Mouse (Mus musculus) lung, postnatal 4 days (tissue): ENCODE data around the gene Tmprss13.

Experiments used
- DNase-seq, 2 experiments: peaks; one replicate each; pipeline ENCODE4 v3.0.0; 2021

The Tmprss13 gene

GRCm38 (mm10) chr9:45343066-45343465 lies 24.2 kb downstream of the Tmprss13 start:
- no peak for DNase-seq

- no peak for DNase-seq
Measured at GRCm38 (mm10) chr9:45345516-45345915, 26.6 kb downstream of the Tmprss13 start.

DNA sequence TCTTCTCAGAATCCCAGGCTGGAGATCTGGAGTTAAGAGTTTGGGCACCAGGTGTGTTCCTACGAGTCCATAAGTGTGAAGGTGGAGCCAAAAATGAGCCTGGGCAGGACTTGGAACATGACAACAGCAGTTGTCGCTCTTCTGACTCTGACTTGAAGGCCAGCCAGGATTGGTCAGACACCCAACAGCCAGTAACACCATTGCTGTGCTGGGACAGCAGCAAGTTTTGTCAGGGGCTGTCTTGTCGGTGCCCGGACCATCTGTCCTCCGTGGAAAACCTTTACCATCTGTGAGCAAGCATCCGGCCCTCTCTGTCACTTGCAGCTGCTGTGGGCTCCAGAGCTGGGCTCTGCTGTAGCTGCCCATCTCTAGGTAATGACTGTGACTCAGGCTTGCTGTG lies 27.4 kb downstream of the Tmprss13 start:
- no peak for DNase-seq

DNA sequence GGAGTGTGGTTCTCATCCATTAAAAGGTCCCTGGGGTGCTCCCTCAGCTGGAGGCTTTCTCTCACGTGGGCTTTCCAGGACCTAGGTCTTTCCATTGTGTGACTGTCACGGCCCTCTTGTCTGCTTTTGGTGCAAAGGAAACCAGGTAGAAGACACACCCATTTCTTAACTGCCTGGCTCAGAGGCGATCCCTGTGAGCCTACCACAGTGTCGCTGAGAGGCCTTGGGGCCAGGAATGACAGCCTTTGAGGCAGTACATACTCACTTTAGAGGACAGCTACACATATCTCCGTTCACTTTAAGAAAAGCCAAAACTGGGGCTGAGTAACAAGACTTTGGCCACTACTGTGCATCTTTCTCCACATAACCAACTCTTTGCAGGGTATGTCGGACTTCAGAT lies 29.7 kb downstream of the Tmprss13 start:
- DNase-seq: no peak

DNA sequence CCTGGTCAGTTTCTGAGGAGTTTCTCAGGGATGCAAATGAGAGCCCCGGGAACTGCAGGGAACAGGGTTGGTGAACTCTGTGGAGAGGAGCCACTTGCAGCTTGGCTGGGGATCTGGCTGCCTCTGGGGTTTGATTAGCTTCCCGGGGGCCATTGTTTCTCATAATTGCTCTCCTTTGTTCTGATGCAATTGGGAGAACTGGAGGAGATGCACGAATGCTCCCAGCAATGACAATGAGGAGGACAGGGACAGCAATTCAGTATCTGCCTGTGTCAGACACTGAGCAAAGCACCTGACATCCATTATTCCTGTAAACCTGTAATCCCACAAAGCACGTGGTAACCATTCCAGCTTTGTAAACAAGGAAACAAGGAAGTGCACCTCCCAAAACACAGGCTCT lies 30.3 kb downstream of the Tmprss13 start:
- DNase-seq: no peak

DNA sequence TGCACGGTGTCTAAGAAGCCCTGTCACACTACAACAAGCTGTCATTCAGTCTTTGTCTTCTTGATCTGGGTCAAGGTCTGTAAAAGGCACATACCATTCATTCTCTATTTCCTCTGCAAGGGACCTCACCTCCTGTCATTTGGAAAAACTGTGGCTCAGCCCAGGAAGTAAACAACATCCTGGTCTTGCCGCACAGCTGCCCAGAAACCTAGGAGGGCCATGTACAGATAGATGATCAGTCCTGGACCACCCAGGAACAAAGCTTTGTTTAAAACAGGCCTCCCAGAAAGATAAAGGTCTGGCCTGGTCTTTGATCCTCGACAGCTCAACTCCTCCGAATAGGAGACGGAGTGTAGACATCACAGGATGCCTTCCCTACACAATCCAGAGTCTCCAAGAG lies 31.0 kb downstream of the Tmprss13 start:
- no peak for DNase-seq

- DNase-seq: no peak
Measured at GRCm38 (mm10) chr9:45355192-45355591, 36.3 kb downstream of the Tmprss13 start.

DNA sequence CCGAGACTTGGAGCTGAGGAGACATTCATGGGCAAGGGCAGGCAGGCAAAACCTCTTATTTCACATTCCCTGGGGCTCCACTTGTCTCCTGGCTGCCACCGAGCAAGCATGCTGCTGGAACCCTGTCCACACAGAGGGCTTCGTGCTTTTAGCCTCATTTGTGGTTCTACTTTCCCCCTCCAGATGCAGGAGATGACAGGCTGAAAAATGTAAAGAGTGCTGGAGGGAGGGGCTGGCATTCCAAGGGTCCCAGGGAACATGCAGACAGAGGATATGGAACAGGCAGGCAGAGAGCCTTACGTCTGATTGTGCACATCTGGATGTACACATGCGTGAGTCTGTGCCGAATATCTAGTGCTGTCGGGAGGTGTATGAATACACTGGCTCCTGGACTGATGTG lies 39.5 kb downstream of the Tmprss13 start:
- DNase-seq: no peak

DNA sequence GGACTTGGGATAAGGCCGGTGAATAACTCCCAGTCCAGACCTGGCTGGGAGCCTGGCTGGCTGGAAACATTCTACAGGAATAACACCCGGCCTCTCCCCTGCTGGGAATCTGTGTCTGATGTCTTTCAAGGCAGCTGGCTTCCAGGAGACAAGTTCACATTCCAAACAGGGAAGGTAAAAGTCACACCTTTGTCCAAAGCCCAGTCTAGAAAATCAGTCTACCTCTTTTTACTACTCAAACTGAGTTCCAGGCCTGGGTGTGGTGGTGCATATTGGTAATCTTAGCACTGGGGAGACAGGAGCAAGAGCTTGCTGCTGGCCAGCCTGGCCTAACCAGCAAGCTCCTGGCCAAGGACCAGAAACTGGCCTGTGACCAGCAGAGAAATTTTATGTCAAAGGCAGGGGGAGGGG lies 43.2 kb downstream of the Tmprss13 start:
- DNase-seq: no peak

GRCm38 (mm10) chr9:45363639-45364214 lies 44.8 kb downstream of the Tmprss13 start:
- DNase-seq: no peak

- DNase-seq: no peak
Measured at GRCm38 (mm10) chr9:45367716-45368115, 48.8 kb downstream of the Tmprss13 start.

- no peak for DNase-seq
Measured at GRCm38 (mm10) chr9:45368341-45368901, 49.5 kb downstream of the Tmprss13 start.

- DNase-seq: peak; percentile 45 to 46
Measured at GRCm38 (mm10) chr9:45370117-45370561, 51.2 kb downstream of the Tmprss13 start, which contains the start of gene Fxyd6. Gene Fxyd6 (plus strand): TSS chr9:45370185.

DNA sequence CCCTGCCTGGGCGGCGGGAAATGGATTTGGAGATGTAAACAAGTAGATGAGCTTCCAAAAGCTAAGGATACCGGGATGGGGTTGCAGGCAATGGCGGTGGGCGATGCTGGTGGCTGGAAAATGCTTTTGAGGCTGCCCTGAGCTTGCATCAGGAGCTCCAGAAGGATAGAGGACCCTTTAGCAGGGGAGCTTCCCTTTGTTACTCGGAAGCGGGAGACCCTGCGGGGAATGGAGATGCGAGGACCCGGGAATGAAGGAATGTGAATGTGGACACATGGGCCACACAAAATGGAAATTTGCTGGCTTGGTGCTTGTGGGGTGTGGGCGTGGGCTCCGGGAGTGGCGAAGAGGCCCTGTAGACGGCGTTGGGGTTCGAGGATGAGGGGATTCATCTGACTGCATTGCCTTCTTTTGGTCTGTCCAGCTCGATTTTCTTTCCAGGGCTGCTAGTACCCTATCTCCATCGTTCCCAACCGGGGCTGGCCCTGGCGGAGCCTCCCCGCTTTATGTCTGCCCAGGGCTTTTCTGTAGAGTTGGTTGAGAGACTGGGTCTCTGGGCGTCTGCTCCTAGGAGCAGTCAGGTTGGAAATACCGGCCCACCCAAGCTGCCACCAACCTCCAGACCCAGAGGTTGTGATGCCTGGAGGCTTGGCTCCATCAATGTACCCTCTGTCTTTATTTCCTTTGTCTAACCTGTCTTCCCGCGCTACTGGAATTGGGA lies 51.9 kb downstream of the Tmprss13 start:
- no peak for DNase-seq

GRCm38 (mm10) chr9:45371337-45371707 lies 52.4 kb downstream of the Tmprss13 start:
- no peak for DNase-seq

DNA sequence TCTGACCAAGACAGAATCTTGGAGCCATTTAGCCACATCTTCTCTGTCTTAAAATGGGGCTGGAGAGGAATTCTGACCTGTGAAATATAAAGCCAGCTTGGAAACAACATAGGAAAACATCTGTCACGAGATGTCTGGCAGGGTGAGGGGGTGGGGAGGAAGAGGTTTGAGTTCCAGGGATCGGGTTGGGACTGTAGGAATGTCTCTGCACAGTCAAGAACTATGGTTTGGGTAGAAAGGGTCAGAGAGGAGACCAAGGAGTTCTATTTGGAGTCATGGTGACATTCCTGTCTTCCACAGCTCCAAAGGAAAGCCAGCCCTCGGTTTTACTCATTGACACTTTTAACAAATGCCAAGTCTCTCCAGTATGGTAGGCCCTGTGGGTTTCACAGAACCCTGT lies 55.0 kb downstream of the Tmprss13 start:
- no peak for DNase-seq

DNA sequence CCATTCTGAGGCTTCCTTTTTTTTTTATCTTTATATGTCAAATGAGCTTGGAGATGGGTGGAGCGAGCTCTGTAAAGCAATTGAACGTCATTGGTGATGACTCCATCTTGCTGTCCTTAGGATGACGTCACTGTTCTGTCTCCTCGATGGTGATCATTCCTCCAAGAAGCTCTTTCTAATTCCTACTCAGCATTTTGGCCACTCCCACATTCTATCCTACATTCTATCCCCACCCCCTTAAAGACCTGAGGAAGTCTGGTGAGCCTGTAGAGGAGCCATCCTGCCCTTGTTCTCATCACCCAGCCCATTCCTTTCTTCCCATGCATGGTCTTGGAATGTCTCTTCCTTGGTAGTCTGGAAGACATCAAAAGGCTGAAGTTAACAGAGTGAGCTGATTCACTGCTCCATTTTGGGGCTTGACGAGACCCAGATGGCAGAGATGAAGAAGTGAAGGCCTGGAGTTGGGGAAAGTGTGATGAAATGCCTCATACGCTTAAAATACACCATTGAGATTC lies 56.1 kb downstream of the Tmprss13 start:
- DNase-seq: no peak

- no peak for DNase-seq
Measured at GRCm38 (mm10) chr9:45376427-45376826, 57.5 kb downstream of the Tmprss13 start.

- no peak for DNase-seq
Measured at GRCm38 (mm10) chr9:45376883-45377282, 58.0 kb downstream of the Tmprss13 start.

GRCm38 (mm10) chr9:45380411-45381251 lies 61.7 kb downstream of the Tmprss13 start:
- no peak for DNase-seq

DNA sequence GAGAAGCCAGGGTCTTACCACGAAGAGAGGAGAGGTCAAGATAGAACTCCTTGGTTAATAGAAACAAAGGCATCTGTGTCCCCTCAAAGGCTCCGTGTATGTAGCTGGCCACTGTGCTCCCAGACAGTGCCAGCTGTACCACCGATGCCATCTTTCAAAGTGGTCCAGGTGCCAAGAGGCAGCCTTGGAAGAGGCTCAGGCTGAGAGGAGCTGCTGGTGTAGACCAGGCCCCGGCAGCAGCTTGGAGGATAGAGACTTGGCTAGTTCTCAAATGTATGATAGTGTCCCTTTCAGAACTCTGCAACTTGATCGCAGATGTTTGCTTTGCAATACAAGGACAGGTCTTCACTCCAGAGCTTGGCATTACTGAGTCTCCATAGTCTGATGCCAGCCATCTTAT lies 63.4 kb downstream of the Tmprss13 start:
- no peak for DNase-seq

- no peak for DNase-seq
Measured at GRCm38 (mm10) chr9:45382834-45383233, 63.9 kb downstream of the Tmprss13 start.

DNA sequence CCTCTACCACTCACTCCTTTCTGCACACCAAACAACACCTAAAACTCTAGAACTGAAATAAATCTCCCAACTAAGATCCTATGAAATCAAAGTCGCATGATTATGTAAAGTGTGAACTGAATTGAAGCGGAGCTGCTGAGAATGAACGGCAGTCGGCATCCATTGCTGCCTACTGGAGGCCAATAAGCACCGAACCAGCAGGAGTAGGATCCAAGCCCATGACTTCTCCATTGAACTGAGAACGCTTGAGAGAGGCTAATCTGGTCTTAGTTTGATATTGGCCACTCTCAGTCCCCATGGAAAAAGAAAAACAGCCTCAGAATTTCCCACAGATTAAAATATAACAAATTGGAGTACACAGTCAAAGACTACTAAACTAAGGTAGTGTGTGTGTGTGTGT lies 65.0 kb downstream of the Tmprss13 start:
- DNase-seq: no peak
